Mouse (Mus musculus) bone marrow macrophage, adult 2 months (primary cell): ENCODE data around the gene Zp2.

Source experiments
- CTCF ChIP-seq: IDR thresholded peaks from 2 replicates; pipeline ENCODE4 v1.5.1; 2012; ENCODE audit warnings: low read depth, mild to moderate bottlenecking, low read length, moderate library complexity
- POLR2A ChIP-seq: IDR thresholded peaks from 2 replicates; pipeline ENCODE4 v1.6.1; 2012; ENCODE audit warnings: mild to moderate bottlenecking, low read depth, low read length, borderline replicate concordance

GRCm38 (mm10) chr7:120178935-120179334, 33.8 kb upstream of the Zp2 start:
- TF ChIP-seq CTCF (no peak), POLR2A (no peak)
